Mouse (Mus musculus): Measurements from ENCODE around the gene Srarp. TPM values are rescaled to one million over a fixed set of nuclear protein-coding genes. Genes with fewer than 3 reads are reported as not detected.

Gene Srarp
- polyA plus RNA-seq, 1 experiment from 2014 or later, result not detected

GRCm38 (mm10) chr4:141400171-141400570 lies 35.7 kb downstream of the Srarp start:
- Histone ChIP-seq H3K36me3 (no peaks in the 10 kb centered on the region), H3K9me3 (no peaks in the 10 kb centered on the region), H3K27ac (no peak overlapping the region), H3K27me3 (peaks cover 16% of the 10 kb centered on the region), H3K4me3 (replicated peaks) (no peak overlapping the region), H3K4me1 (replicated peaks) (no peaks in the 10 kb centered on the region), H3K9ac (replicated peaks) (no peak overlapping the region), H3K4me2 (replicated peaks) (no peak overlapping the region)
- no peak for ATAC-seq
- WGBS, result 89% methylated on average over 15 of the region's 15 CpGs

DNA sequence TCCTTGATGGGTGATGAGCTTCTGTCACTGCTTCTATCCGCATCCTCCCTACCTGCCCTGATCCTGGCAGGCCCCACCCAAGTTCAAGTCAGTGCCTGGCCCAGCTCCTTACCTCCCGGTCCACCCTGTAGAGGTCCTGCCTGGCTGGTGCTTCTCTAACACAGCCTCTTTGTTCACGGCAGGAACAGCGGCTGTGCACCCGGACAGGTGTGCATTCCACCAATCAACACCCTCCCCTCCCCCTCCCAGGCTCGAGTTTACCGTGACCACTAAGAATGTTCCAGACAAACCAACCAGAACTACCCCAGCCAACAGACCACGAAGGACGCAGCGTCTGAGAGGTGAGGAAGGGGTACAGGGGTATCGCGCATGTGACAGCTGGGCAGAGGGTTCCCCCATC lies 37.4 kb downstream of the Srarp start, which contains the start of gene Clcnka:
Gene Clcnka (minus strand): TSS at position 180 of the 400 bp plus-strand sequence.
- H3K27me3 ChIP-seq, result peaks cover 13% of the 10 kb centered on the region; the same call in 1 of the 2 replicates
- H3K9me3 ChIP-seq, result no peaks in the 10 kb centered on the region
- H3K4me2 ChIP-seq (replicated peaks), result no peak within 1 kb of the TSS
- no peak within 1 kb of the TSS for H3K27ac ChIP-seq
- ATAC-seq, result no peak
- no peaks in the 10 kb centered on the region for H3K4me1 ChIP-seq (replicated peaks)
- no peaks in the 10 kb centered on the region for H3K36me3 ChIP-seq
- WGBS, result 69% methylated on average over 12 of the region's 12 CpGs
- no peak within 1 kb of the TSS for H3K4me3 ChIP-seq (replicated peaks)
- no peak within 1 kb of the TSS for H3K9ac ChIP-seq (replicated peaks)

DNA sequence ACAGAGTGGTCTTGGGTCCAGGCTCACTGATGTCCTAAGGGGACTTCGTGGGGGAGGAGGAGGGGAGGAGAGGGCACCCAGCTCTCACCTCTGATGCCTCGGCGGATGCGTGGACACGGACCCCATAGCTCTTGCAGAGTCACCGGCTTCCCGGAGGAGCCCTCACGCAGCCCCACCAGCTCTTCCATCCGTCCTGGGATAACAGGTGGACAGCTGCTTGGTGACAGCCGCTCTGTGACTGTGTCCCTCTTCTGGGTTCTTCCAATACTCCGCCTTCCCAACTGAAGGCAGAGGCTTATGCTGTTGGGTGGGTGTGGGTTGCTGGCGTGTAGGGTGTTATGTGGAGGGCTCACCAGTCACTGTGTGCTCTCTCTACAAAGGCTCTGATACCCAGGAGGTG lies 38.0 kb downstream of the Srarp start:
- 74% methylated on average over 12 of the region's 12 CpGs for WGBS
- Histone ChIP-seq H3K36me3 (no peaks in the 10 kb centered on the region), H3K4me3 (replicated peaks) (no peak overlapping the region), H3K27ac (no peak overlapping the region), H3K4me2 (replicated peaks) (no peak overlapping the region), H3K9me3 (no peaks in the 10 kb centered on the region), H3K9ac (replicated peaks) (no peak overlapping the region), H3K4me1 (replicated peaks) (no peaks in the 10 kb centered on the region), H3K27me3 (peaks cover 13% of the 10 kb centered on the region; the same call in 1 of the 2 replicates)
- no peak for ATAC-seq

DNA sequence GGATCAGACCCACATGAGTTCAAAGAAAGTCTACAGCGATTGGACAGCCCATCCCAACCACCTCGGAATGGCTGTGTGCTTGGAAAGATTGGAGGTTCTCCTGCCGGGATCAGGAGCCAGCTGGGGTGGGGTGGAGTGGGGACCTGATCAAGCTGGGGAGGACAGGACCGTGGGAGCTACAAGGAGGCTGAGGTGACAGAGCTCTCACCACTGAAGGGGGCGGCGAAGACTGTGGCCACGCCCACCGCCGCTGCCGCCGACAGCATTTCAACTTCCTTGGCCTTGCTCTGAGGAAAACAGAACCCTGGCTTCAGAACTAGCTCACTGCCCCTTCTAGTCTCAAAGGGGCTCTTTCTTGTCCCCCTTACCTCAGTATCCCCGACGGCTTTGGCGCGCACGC lies 41.2 kb downstream of the Srarp start:
- Histone ChIP-seq H3K4me3 (replicated peaks) (no peak overlapping the region), H3K4me2 (replicated peaks) (peak overlapping the region; percentile 19; the same call in 1 of the 2 replicates), H3K27ac (no peak overlapping the region), H3K9me3 (no peaks in the 10 kb centered on the region), H3K27me3 (peaks cover 13% of the 10 kb centered on the region; the same call in 1 of the 2 replicates), H3K36me3 (no peaks in the 10 kb centered on the region), H3K9ac (replicated peaks) (0 out of 2 replicates have a peak overlapping the region, but pooled peaks have one; percentile 10), H3K4me1 (replicated peaks) (no peaks in the 10 kb centered on the region)
- WGBS, result 15% methylated on average over 16 of the region's 16 CpGs
- ATAC-seq, result no peak

GRCm38 (mm10) chr4:141391293-141391692 lies 44.6 kb downstream of the Srarp start:
- ATAC-seq, result no peak
- Histone ChIP-seq H3K4me2 (replicated peaks) (no peak overlapping the region), H3K27me3 (peaks cover 3% of the 10 kb centered on the region; the same call in 1 of the 2 replicates), H3K4me3 (replicated peaks) (no peak overlapping the region), H3K27ac (no peak overlapping the region), H3K9me3 (no peaks in the 10 kb centered on the region), H3K4me1 (replicated peaks) (no peaks in the 10 kb centered on the region), H3K9ac (replicated peaks) (no peak overlapping the region), H3K36me3 (no peaks in the 10 kb centered on the region)
- 83% methylated on average over 12 of the region's 12 CpGs for WGBS

- Histone ChIP-seq H3K4me2 (replicated peaks) (no peak overlapping the region), H3K4me3 (replicated peaks) (no peak overlapping the region), H3K4me1 (replicated peaks) (0 out of 2 replicates have a peak, but pooled peaks cover 5% of the 10 kb centered on the region), H3K9me3 (no peaks in the 10 kb centered on the region), H3K9ac (replicated peaks) (no peak overlapping the region), H3K36me3 (no peaks in the 10 kb centered on the region), H3K27me3 (peaks cover 7% of the 10 kb centered on the region), H3K27ac (no peak overlapping the region)
- ATAC-seq, result no peak
- WGBS, result 72% methylated on average over 18 of the region's 18 CpGs
These were observed 46.3 kb downstream of the Srarp start for GRCm38 (mm10) chr4:141389366-141390150.

- Histone ChIP-seq H3K9ac (replicated peaks) (no peak overlapping the region), H3K4me1 (replicated peaks) (peaks cover 9% of the 10 kb centered on the region; the same call in 1 of the 2 replicates), H3K27me3 (peaks cover 20% of the 10 kb centered on the region), H3K4me2 (replicated peaks) (no peak overlapping the region), H3K36me3 (no peaks in the 10 kb centered on the region), H3K4me3 (replicated peaks) (no peak overlapping the region), H3K27ac (no peak overlapping the region; the same call in 1 of the 2 replicates), H3K9me3 (no peaks in the 10 kb centered on the region)
- WGBS, result 73% methylated on average over 5 of the region's 5 CpGs
- no peak; the same call in 1 of the 2 replicates for ATAC-seq
These were observed 48.0 kb downstream of the Srarp start for GRCm38 (mm10) chr4:141387933-141388332.

GRCm38 (mm10) chr4:141387093-141387784 lies 48.7 kb downstream of the Srarp start:
- no peak overlapping the region for H3K27ac ChIP-seq
- no peak overlapping the region for H3K4me2 ChIP-seq (replicated peaks)
- ATAC-seq, result peak; percentile 44; the same call in 1 of the 2 replicates
- WGBS, result 19% methylated on average over 5 of the region's 5 CpGs
- no peak overlapping the region for H3K4me3 ChIP-seq (replicated peaks)
- peaks cover 27% of the 10 kb centered on the region for H3K27me3 ChIP-seq
- H3K9me3 ChIP-seq, result no peaks in the 10 kb centered on the region
- peaks cover 16% of the 10 kb centered on the region for H3K4me1 ChIP-seq (replicated peaks)
- H3K36me3 ChIP-seq, result no peaks in the 10 kb centered on the region
- no peak overlapping the region for H3K9ac ChIP-seq (replicated peaks)

GRCm38 (mm10) chr4:141386150-141386549 lies 49.8 kb downstream of the Srarp start:
- H3K9me3 ChIP-seq, result no peaks in the 10 kb centered on the region
- no peaks in the 10 kb centered on the region for H3K36me3 ChIP-seq
- no peak overlapping the region for H3K27ac ChIP-seq
- 74% methylated on average over 7 of the region's 7 CpGs for WGBS
- ATAC-seq, result no peak
- no peak overlapping the region for H3K9ac ChIP-seq (replicated peaks)
- H3K4me3 ChIP-seq (replicated peaks), result no peak overlapping the region
- H3K27me3 ChIP-seq, result peaks cover 38% of the 10 kb centered on the region
- H3K4me2 ChIP-seq (replicated peaks), result no peak overlapping the region
- H3K4me1 ChIP-seq (replicated peaks), result peaks cover 19% of the 10 kb centered on the region

- Histone ChIP-seq H3K4me2 (replicated peaks) (no peak overlapping the region), H3K36me3 (no peaks in the 10 kb centered on the region), H3K4me1 (replicated peaks) (peaks cover 19% of the 10 kb centered on the region), H3K9me3 (no peaks in the 10 kb centered on the region), H3K4me3 (replicated peaks) (no peak overlapping the region), H3K9ac (replicated peaks) (no peak overlapping the region), H3K27me3 (peaks cover 47% of the 10 kb centered on the region), H3K27ac (no peak overlapping the region)
- WGBS, result 0% methylated on average over 5 of the region's 7 CpGs
- no peak; the same call in 1 of the 2 replicates for ATAC-seq
These were observed 50.6 kb downstream of the Srarp start for GRCm38 (mm10) chr4:141385275-141385674.

Data from midbrain, embryonic 13.5 days (tissue).